Mouse (Mus musculus): Measurements from ENCODE around the gene Nebl.

Nebl gene

GRCm38 (mm10) chr2:17730957-17731830 is at the start of gene Nebl:
Nebl (minus strand) TSS chr2:17731464.
- peak; percentile 54 for DNase-seq

- DNase-seq: no peak
Measured at GRCm38 (mm10) chr2:17770246-17770825, 39.1 kb upstream of the Nebl start.

- no peak for DNase-seq
Measured at GRCm38 (mm10) chr2:17769242-17769755, 38.0 kb upstream of the Nebl start.

GRCm38 (mm10) chr2:17756271-17756670 is 25.0 kb upstream of the Nebl start:
- DNase-seq: no peak

- DNase-seq: no peak
Measured at GRCm38 (mm10) chr2:17742051-17742763, 10.9 kb upstream of the Nebl start.

- DNase-seq: peak; percentile 13
Measured at GRCm38 (mm10) chr2:17741555-17741954, 10.3 kb upstream of the Nebl start.

GRCm38 (mm10) chr2:17740454-17740853 is 9.2 kb upstream of the Nebl start:
- DNase-seq: no peak

GRCm38 (mm10) chr2:17732210-17732609 is 946 bp upstream of the Nebl start:
- DNase-seq: no peak

- no peak for DNase-seq
Measured at GRCm38 (mm10) chr2:17731831-17732200, 552 bp upstream of the Nebl start.

GRCm38 (mm10) chr2:17730648-17730956 is 662 bp downstream of the Nebl start:
- DNase-seq: no peak

GRCm38 (mm10) chr2:17729770-17730647 is 1.3 kb downstream of the Nebl start:
- DNase-seq: no peak

GRCm38 (mm10) chr2:17724405-17724804 is 6.9 kb downstream of the Nebl start:
- DNase-seq: no peak

GRCm38 (mm10) chr2:17723268-17724019 is 7.8 kb downstream of the Nebl start:
- DNase-seq: no peak

GRCm38 (mm10) chr2:17721177-17721715 is 10.0 kb downstream of the Nebl start:
- no peak for DNase-seq

- no peak for DNase-seq
Measured at GRCm38 (mm10) chr2:17718281-17718680, 13.0 kb downstream of the Nebl start.

GRCm38 (mm10) chr2:17717200-17717599 is 14.1 kb downstream of the Nebl start:
- no peak for DNase-seq

- no peak for DNase-seq
Measured at GRCm38 (mm10) chr2:17715149-17715767, 16.0 kb downstream of the Nebl start.

- no peak for DNase-seq
Measured at GRCm38 (mm10) chr2:17714661-17715060, 16.6 kb downstream of the Nebl start.

GRCm38 (mm10) chr2:17714124-17714523 is 17.1 kb downstream of the Nebl start:
- DNase-seq: no peak

GRCm38 (mm10) chr2:17711216-17711615 is 20.0 kb downstream of the Nebl start:
- DNase-seq: no peak

- DNase-seq: no peak
Measured at GRCm38 (mm10) chr2:17710083-17710482, 21.2 kb downstream of the Nebl start.
